Mouse (Mus musculus) large intestine, adult 2 months (tissue): ENCODE data around the gene Ccr10. TPM values are rescaled to one million over a fixed set of nuclear protein-coding genes. Genes with fewer than 3 reads are reported as not detected.
"Not testable (repeated sequence)": the region's sequence is repeated elsewhere in the genome, so short reads cannot be mapped to it uniquely, and the experiment has no call there.

Experiments used
- DNase-seq: peaks from one replicate; pipeline ENCODE4 v3.0.0-alpha.2; 2012; ENCODE audit warnings: low read depth, low spot score
- WGBS: fragments of 180-500 bp; shearing (Covaris S2); methylation state at CpG from one replicate; pipeline ENCODE4 v1.1.7; 2018; 5-methylcytosine and 5-hydroxymethylcytosine counted together
- polyA plus RNA-seq: library from polyadenylated mRNA; depleted of rRNA; stranded (reverse); fragments of >200 nt; gene quantifications from 2 replicates; pipeline ENCODE4 v1.2.3, GENCODE M21; 2012

Ccr10 gene
- polyA plus RNA-seq, 1 experiment = 9.2 TPM

- 90% methylated on average over 15 of the region's 15 CpGs for WGBS
- DNase-seq = no peak
Measured at GRCm38 (mm10) chr11:101161551-101161950, 13.7 kb downstream of the Ccr10 start.

GRCm38 (mm10) chr11:101160981-101161505, 14.2 kb downstream of the Ccr10 start:
- DNase-seq = not testable (repeated sequence)
- WGBS = 79% methylated on average over 8 of the region's 8 CpGs

GRCm38 (mm10) chr11:101160151-101160550, 15.1 kb downstream of the Ccr10 start:
- WGBS = 80% methylated on average over 9 of the region's 10 CpGs
- not testable (repeated sequence) for DNase-seq

- no peak for DNase-seq
Measured at GRCm38 (mm10) chr11:101155728-101156371, 19.4 kb downstream of the Ccr10 start, which contains the start of gene Tubg2. Tubg2 (plus strand) TSS chr11:101155907.

GRCm38 (mm10) chr11:101155151-101155550, 20.1 kb downstream of the Ccr10 start:
- no peak for DNase-seq
- WGBS = 66% methylated on average over 6 of the region's 6 CpGs

More at GRCm38 (mm10) chr11:101155728-101156371, 19.4 kb downstream of the Ccr10 start, which contains the start of gene Tubg2:
- 6% methylated on average over 36 of the region's 36 CpGs for WGBS

GRCm38 (mm10) chr11:101154648-101155047, 20.6 kb downstream of the Ccr10 start:
- no peak for DNase-seq

GRCm38 (mm10) chr11:101152825-101153224, 22.4 kb downstream of the Ccr10 start:
- 30% methylated on average over 1 of the region's 1 CpGs for WGBS
- peak; percentile 59 for DNase-seq

GRCm38 (mm10) chr11:101151063-101151462, 24.2 kb downstream of the Ccr10 start:
- 72% methylated on average over 2 of the region's 2 CpGs for WGBS
- DNase-seq = no peak

GRCm38 (mm10) chr11:101149178-101150105, 25.8 kb downstream of the Ccr10 start:
- no peak for DNase-seq
- 41% methylated on average over 9 of the region's 9 CpGs for WGBS

- WGBS = 71% methylated on average over 10 of the region's 10 CpGs
- DNase-seq = no peak
Measured at GRCm38 (mm10) chr11:101148751-101149150, 26.5 kb downstream of the Ccr10 start.

GRCm38 (mm10) chr11:101146377-101146776, 28.9 kb downstream of the Ccr10 start:
- 53% methylated on average over 10 of the region's 10 CpGs for WGBS
- no peak for DNase-seq

GRCm38 (mm10) chr11:101143338-101144225, 31.7 kb downstream of the Ccr10 start:
- 34% methylated on average over 18 of the region's 19 CpGs for WGBS

GRCm38 (mm10) chr11:101142215-101142967, 32.9 kb downstream of the Ccr10 start:
- no peak for DNase-seq
- WGBS = 87% methylated on average over 10 of the region's 10 CpGs

More at GRCm38 (mm10) chr11:101143338-101144225, 31.7 kb downstream of the Ccr10 start:
- no peak for DNase-seq

- 84% methylated on average over 8 of the region's 8 CpGs for WGBS
Measured at GRCm38 (mm10) chr11:101141088-101141487, 34.2 kb downstream of the Ccr10 start.

GRCm38 (mm10) chr11:101140164-101140819, 35.0 kb downstream of the Ccr10 start:
- 24% methylated on average over 27 of the region's 27 CpGs for WGBS
- no peak for DNase-seq

More at GRCm38 (mm10) chr11:101141088-101141487, 34.2 kb downstream of the Ccr10 start:
- DNase-seq = no peak

- DNase-seq = no peak
- 32% methylated on average over 15 of the region's 15 CpGs for WGBS
Measured at GRCm38 (mm10) chr11:101138536-101139181, 36.6 kb downstream of the Ccr10 start.

- no peak for DNase-seq
- WGBS = 76% methylated on average over 7 of the region's 7 CpGs
Measured at GRCm38 (mm10) chr11:101137000-101137399, 38.2 kb downstream of the Ccr10 start.
